Mouse (Mus musculus): ENCODE data around the gene Alg9. TPM values are rescaled to one million over a fixed set of nuclear protein-coding genes. Genes with fewer than 3 reads are reported as not detected.

Alg9 gene
- polyA plus RNA-seq, 1 experiment from 2014 or later, result 49.2 TPM

DNA sequence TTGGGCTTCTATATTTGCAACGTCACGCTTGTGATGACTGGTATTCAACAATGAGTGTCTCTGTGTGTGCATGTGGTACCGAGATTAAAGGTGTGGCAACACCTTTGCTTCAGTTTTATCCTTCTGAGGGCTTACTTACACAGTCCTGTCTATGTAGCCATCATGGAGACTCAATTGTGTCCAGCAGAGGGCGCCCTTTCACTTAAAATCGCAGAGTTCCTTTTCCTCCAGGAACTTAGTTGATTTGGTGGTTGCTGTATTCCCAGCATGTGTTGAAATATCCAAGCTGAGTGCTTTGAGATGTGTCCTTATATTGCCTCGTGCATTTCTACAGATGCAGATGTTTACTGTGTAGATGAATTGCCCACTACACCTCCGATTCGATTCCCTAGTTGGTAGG, 74.4 kb downstream of the Alg9 start:
- Histone ChIP-seq H3K4me2 (no peak overlapping the region), H3K4me3 (no peak overlapping the region), H3K27me3 (no peaks in the 10 kb centered on the region), H3K4me1 (replicated peaks) (peaks cover 10% of the 10 kb centered on the region), H3K27ac (replicated peaks) (no peak overlapping the region), H3K36me3 (peaks cover 10% of the 10 kb centered on the region; the same call in 1 of the 2 replicates), H3K9ac (no peak overlapping the region), H3K9me3 (no peaks in the 10 kb centered on the region)
- 22% methylated on average over 8 of the region's 8 CpGs for WGBS
- peak; percentile 69 for ATAC-seq (ENCODE audit: low read depth)

GRCm38 (mm10) chr9:50849755-50850154, 74.9 kb downstream of the Alg9 start:
- 0 out of 2 replicates have a peak, but pooled peaks have one; percentile 7 for ATAC-seq (ENCODE audit: low read depth)
- Histone ChIP-seq H3K9ac (no peak overlapping the region), H3K4me1 (replicated peaks) (peaks cover 10% of the 10 kb centered on the region), H3K27me3 (no peaks in the 10 kb centered on the region), H3K36me3 (0 out of 2 replicates have a peak, but pooled peaks cover 7% of the 10 kb centered on the region), H3K4me3 (no peak overlapping the region), H3K4me2 (no peak overlapping the region), H3K27ac (replicated peaks) (no peak overlapping the region), H3K9me3 (no peaks in the 10 kb centered on the region)
- WGBS, result 80% methylated on average over 9 of the region's 9 CpGs

GRCm38 (mm10) chr9:50850271-50850670, 75.5 kb downstream of the Alg9 start:
- H3K27me3 ChIP-seq, result no peaks in the 10 kb centered on the region
- peak overlapping the region; percentile 38; the same call in 1 of the 2 replicates for H3K9ac ChIP-seq
- no peak overlapping the region for H3K27ac ChIP-seq (replicated peaks)
- peaks cover 10% of the 10 kb centered on the region for H3K4me1 ChIP-seq (replicated peaks)
- no peak for ATAC-seq (ENCODE audit: low read depth)
- no peak overlapping the region for H3K4me2 ChIP-seq
- WGBS, result 34% methylated on average over 11 of the region's 11 CpGs
- no peak overlapping the region for H3K4me3 ChIP-seq
- H3K9me3 ChIP-seq, result no peaks in the 10 kb centered on the region
- 0 out of 2 replicates have a peak, but pooled peaks cover 4% of the 10 kb centered on the region for H3K36me3 ChIP-seq

- no peak overlapping the region for H3K9ac ChIP-seq
Observed at GRCm38 (mm10) chr9:50850713-50851112, 75.9 kb downstream of the Alg9 start.

GRCm38 (mm10) chr9:50852634-50853349, 78.0 kb downstream of the Alg9 start:
- H3K4me2 ChIP-seq, result no peak overlapping the region
- no peak overlapping the region for H3K4me3 ChIP-seq
- ATAC-seq (ENCODE audit: low read depth), result no peak
- H3K27me3 ChIP-seq, result no peaks in the 10 kb centered on the region
- H3K9me3 ChIP-seq, result no peaks in the 10 kb centered on the region
- 0 out of 2 replicates have a peak overlapping the region, but pooled peaks have one; percentile 18 for H3K9ac ChIP-seq
- H3K27ac ChIP-seq (replicated peaks), result no peak overlapping the region; the same call in 1 of the 2 replicates
- peaks cover 20% of the 10 kb centered on the region for H3K4me1 ChIP-seq (replicated peaks)
- H3K36me3 ChIP-seq, result no peaks in the 10 kb centered on the region
- 82% methylated on average over 17 of the region's 17 CpGs for WGBS

More at GRCm38 (mm10) chr9:50850713-50851112, 75.9 kb downstream of the Alg9 start:
- H3K4me2 ChIP-seq, result no peak overlapping the region
- no peaks in the 10 kb centered on the region for H3K36me3 ChIP-seq
- ATAC-seq (ENCODE audit: low read depth), result no peak
- no peaks in the 10 kb centered on the region for H3K9me3 ChIP-seq
- no peak overlapping the region for H3K4me3 ChIP-seq
- WGBS, result 64% methylated on average over 8 of the region's 8 CpGs
- peaks cover 10% of the 10 kb centered on the region for H3K4me1 ChIP-seq (replicated peaks)
- no peak overlapping the region for H3K27ac ChIP-seq (replicated peaks)
- H3K27me3 ChIP-seq, result no peaks in the 10 kb centered on the region

GRCm38 (mm10) chr9:50854376-50854775, 79.6 kb downstream of the Alg9 start:
- H3K4me2 ChIP-seq, result no peak overlapping the region
- no peaks in the 10 kb centered on the region for H3K9me3 ChIP-seq
- no peak for ATAC-seq (ENCODE audit: low read depth)
- peaks cover 4% of the 10 kb centered on the region for H3K36me3 ChIP-seq
- H3K4me3 ChIP-seq, result no peak overlapping the region
- no peaks in the 10 kb centered on the region for H3K27me3 ChIP-seq
- H3K27ac ChIP-seq (replicated peaks), result no peak overlapping the region
- WGBS, result 48% methylated on average over 8 of the region's 8 CpGs
- peaks cover 25% of the 10 kb centered on the region for H3K4me1 ChIP-seq (replicated peaks)
- no peak overlapping the region for H3K9ac ChIP-seq

DNA sequence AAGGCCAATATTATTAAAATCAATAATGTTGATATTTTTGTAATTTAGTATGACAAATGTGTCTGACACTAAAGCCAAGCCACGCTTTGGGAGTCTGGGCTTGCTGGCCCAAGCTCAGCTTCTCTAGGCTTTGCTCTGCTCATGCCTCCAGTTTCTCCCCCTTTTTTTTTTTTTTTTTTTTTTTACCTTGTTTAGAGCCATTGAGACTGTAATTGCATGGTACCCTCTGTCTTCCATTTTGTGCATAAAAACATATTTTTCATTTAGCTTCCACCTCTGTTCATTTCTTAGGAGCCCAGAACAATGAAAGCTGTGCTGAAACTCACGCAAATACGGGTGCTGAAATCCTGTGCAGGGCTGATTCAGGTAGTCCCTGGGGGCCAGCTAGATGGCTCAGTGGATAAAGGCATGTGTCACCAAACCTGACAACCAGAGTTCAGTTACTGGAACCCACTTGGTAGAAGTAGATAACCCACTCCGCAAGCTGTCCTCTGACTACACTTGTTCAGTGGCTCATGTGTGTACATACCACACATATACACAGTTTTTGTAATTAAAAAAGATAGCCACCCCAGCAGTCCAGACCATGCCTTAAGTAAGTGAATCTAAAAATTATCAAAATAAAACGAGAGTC, 80.4 kb downstream of the Alg9 start:
- Histone ChIP-seq H3K4me1 (replicated peaks) (peaks cover 25% of the 10 kb centered on the region), H3K9me3 (no peaks in the 10 kb centered on the region), H3K4me2 (no peak overlapping the region), H3K9ac (no peak overlapping the region), H3K36me3 (peaks cover 13% of the 10 kb centered on the region), H3K27ac (replicated peaks) (no peak overlapping the region), H3K27me3 (no peaks in the 10 kb centered on the region), H3K4me3 (no peak overlapping the region)
- ATAC-seq (ENCODE audit: low read depth), result no peak
- WGBS, result 90% methylated on average over 5 of the region's 5 CpGs

DNA sequence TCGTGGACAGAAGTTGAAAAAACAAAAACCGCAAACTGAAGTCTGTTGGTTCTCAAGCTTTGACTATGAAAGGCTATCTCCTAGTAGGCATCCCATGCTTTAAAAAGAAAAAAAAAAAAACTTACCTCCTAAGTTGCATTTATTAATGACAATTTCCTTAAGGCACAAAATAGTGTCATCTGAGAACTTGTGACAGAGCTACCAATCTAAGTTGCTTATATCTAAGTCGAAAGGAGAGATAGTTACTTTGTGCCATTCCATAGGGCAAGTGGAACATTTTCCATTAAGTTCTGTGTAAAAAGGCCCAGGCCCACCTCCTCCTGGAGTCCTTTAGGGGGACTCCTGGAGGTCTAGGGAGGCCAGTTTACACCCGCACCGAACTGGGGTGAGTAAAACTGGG, 81.0 kb downstream of the Alg9 start:
- Histone ChIP-seq H3K4me3 (peak overlapping the region; percentile 87; the same call in 1 of the 2 replicates), H3K4me2 (peak overlapping the region; percentile 74), H3K36me3 (peaks cover 18% of the 10 kb centered on the region), H3K4me1 (replicated peaks) (peaks cover 25% of the 10 kb centered on the region), H3K27ac (replicated peaks) (peak overlapping the region; percentile 66; the same call in 1 of the 2 replicates), H3K27me3 (no peaks in the 10 kb centered on the region), H3K9ac (no peak overlapping the region), H3K9me3 (no peaks in the 10 kb centered on the region)
- 65% methylated on average over 5 of the region's 5 CpGs for WGBS
- no peak for ATAC-seq (ENCODE audit: low read depth)

- peak overlapping the region; percentile 66 for H3K27ac ChIP-seq (replicated peaks)
- H3K4me2 ChIP-seq, result peak overlapping the region; percentile 74
- peak; percentile 93 for ATAC-seq (ENCODE audit: low read depth)
- peak overlapping the region; percentile 87 for H3K4me3 ChIP-seq
- H3K36me3 ChIP-seq, result peaks cover 25% of the 10 kb centered on the region
- peak overlapping the region; percentile 90 for H3K9ac ChIP-seq
- 2% methylated on average over 44 of the region's 45 CpGs for WGBS
- H3K27me3 ChIP-seq, result no peaks in the 10 kb centered on the region
- H3K9me3 ChIP-seq, result no peaks in the 10 kb centered on the region
- peaks cover 25% of the 10 kb centered on the region for H3K4me1 ChIP-seq (replicated peaks)
Observed at GRCm38 (mm10) chr9:50856341-50857081, 81.7 kb downstream of the Alg9 start.

DNA sequence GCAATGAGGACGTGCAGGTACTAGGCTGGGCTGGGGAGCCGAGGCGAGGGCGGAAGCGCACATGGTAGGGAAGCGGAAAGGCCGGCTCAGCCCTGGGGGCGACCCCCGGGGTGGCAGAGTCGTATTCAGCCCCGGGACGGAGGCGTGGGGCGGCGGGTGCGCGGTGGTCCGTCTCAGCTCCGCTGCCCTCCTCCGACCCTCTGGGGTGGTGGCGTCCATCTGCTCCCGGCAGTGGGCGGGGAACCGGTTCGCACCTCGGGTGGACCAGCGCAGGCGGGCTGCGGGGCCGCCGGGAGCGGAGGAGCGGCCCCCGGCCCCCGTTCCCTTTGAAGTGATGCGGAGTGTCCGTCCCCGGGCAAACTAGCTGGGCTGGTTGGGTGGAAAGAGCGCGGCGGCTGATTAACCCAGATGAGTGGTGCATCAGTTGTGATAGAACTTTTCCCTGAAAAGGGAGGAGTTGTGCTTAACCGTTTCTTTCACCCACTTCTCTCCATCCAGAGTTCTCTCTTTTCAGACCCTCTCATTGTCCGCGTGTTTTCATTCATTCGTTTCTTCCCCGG, 82.3 kb downstream of the Alg9 start:
- H3K4me1 ChIP-seq (replicated peaks), result peaks cover 25% of the 10 kb centered on the region
- H3K4me3 ChIP-seq, result peak overlapping the region; percentile 87
- H3K9ac ChIP-seq, result peak overlapping the region; percentile 90
- peak overlapping the region; percentile 66 for H3K27ac ChIP-seq (replicated peaks)
- peak overlapping the region; percentile 74 for H3K4me2 ChIP-seq
- H3K27me3 ChIP-seq, result no peaks in the 10 kb centered on the region
- peak; percentile 70 for ATAC-seq (ENCODE audit: low read depth)
- peaks cover 32% of the 10 kb centered on the region for H3K36me3 ChIP-seq
- no peaks in the 10 kb centered on the region for H3K9me3 ChIP-seq
- WGBS, result under 1% methylated on average over 46 of the region's 46 CpGs

GRCm38 (mm10) chr9:50858681-50859080, 83.9 kb downstream of the Alg9 start:
- peaks cover 15% of the 10 kb centered on the region for H3K4me1 ChIP-seq (replicated peaks)
- H3K4me3 ChIP-seq, result no peak overlapping the region
- H3K36me3 ChIP-seq, result peaks cover 47% of the 10 kb centered on the region
- WGBS, result 90% methylated on average over 6 of the region's 6 CpGs
- no peak overlapping the region for H3K27ac ChIP-seq (replicated peaks)
- H3K9me3 ChIP-seq, result no peaks in the 10 kb centered on the region
- no peaks in the 10 kb centered on the region for H3K27me3 ChIP-seq
- no peak overlapping the region for H3K9ac ChIP-seq
- ATAC-seq (ENCODE audit: low read depth), result no peak
- H3K4me2 ChIP-seq, result no peak overlapping the region

Measured in neural tube, embryonic 13.5 days (tissue).